Mouse (Mus musculus): ENCODE results near the gene Fosl1. TPM values are rescaled to one million over a fixed set of nuclear protein-coding genes. Genes with fewer than 3 reads are reported as not detected.

Fosl1 gene
- polyA plus RNA-seq, 2 experiments = 0.06 TPM; not detected in 1

DNA sequence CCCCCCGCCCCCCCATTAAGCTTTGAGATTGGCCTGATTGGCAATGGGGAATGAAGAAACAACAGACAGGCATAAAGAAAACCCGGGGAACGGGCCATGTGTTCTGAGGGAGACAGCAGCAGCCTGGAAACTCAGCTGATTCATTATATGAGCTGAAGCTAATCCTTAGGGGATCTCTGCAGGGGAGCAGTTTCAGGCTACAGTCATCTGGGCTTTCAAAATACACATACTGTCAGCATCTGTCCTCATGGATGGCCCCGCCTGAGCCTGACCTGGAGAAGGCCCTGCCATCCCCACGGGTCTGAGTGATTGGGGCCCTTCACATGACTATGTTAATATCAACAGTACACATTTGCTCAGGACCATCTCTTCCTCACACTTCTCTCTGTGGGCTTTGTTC is 24.5 kb downstream of the Fosl1 start:
- WGBS = 44% methylated on average over 5 of the region's 5 CpGs
- DNase-seq (ENCODE audit: low spot score) (no peak), ATAC-seq (ENCODE audit: low FRiP score, low read depth) (no peak)
- Histone ChIP-seq H3K36me3 (ENCODE audit: control insufficient read depth, insufficient read depth, low read length) (peaks cover 18% of the 10 kb centered on the region), H3K4me2 (replicated peaks; ENCODE audit: low read depth, low read length, severe bottlenecking) (no peak overlapping the region), H3K4me1 (ENCODE audit: control insufficient read depth, insufficient read depth, low read length) (peaks cover 16% of the 10 kb centered on the region), H3K9ac (ENCODE audit: low read depth, low read length, severe bottlenecking) (no peak overlapping the region), H3K9me3 (ENCODE audit: control insufficient read depth, low read length) (no peaks in the 10 kb centered on the region), H3K4me3 (replicated peaks; ENCODE audit: low read length) (no peak overlapping the region), H3K27ac (replicated peaks; ENCODE audit: low read depth, low read length) (no peak overlapping the region), H3K27me3 (ENCODE audit: control insufficient read depth, insufficient read depth, low read length) (no peaks in the 10 kb centered on the region)
- no peak for TF ChIP-seq POLR2A (IDR thresholded peaks at IDR 0.05; ENCODE audit: borderline replicate concordance, extremely low read depth, insufficient read depth, insufficient read length)

DNA sequence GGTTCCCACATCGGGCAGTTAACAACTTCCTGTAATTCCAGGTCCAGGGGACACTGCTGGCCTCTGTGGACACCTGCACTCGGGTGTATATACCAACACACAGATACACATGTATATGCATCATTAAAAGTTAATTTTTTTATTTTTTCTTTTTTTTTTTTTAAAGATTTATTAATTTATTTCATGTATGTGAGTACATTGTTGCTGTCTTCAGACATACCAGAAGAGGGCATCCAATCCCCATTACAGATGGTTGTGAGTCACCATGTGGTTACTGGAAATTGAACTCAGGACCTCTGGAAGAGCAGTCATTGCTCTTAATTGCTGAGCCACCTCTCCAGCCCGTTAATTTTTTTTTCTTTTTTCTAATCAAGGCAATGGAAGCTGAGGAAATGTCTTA is 25.5 kb downstream of the Fosl1 start:
- DNase-seq (ENCODE audit: low spot score) (no peak), ATAC-seq (ENCODE audit: low FRiP score, low read depth) (no peak)
- Histone ChIP-seq H3K27ac (replicated peaks; ENCODE audit: low read depth, low read length) (no peak overlapping the region), H3K36me3 (ENCODE audit: control insufficient read depth, insufficient read depth, low read length) (peaks cover 18% of the 10 kb centered on the region), H3K4me1 (ENCODE audit: control insufficient read depth, insufficient read depth, low read length) (peaks cover 16% of the 10 kb centered on the region), H3K4me3 (replicated peaks; ENCODE audit: low read length) (no peak overlapping the region), H3K9ac (ENCODE audit: low read depth, low read length, severe bottlenecking) (no peak overlapping the region), H3K9me3 (ENCODE audit: control insufficient read depth, low read length) (no peaks in the 10 kb centered on the region), H3K27me3 (ENCODE audit: control insufficient read depth, insufficient read depth, low read length) (no peaks in the 10 kb centered on the region), H3K4me2 (replicated peaks; ENCODE audit: low read depth, low read length, severe bottlenecking) (no peak overlapping the region)
- no peak for TF ChIP-seq POLR2A (IDR thresholded peaks at IDR 0.05; ENCODE audit: borderline replicate concordance, extremely low read depth, insufficient read depth, insufficient read length)
- WGBS = 69% methylated on average over 3 of the region's 3 CpGs

DNA sequence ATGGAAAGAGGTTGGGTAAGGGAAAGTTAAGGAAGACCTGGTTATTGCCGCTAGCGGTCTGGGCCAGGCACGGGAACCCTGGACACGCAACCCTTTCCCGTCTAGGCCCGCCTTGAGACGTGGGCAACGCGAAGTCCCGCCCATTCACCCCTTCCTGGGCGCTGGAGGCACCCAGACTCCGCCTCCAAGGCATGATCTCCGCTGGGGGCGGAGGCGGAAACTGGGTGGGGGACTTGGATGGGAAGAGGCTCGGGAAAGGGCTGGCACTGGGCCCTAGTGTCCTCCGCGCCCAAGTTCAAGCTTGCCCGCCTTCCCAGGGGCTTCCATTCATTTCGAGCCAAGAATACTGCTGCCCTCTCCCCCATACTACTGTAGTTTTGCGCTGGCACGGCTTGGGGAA is 26.4 kb downstream of the Fosl1 start, which contains the start of gene Efemp2:
Efemp2 (plus strand) TSS at position 235 of the 400 bp plus-strand sequence.
- Histone ChIP-seq H3K27me3 (ENCODE audit: control insufficient read depth, insufficient read depth, low read length) (no peaks in the 10 kb centered on the region), H3K9ac (ENCODE audit: low read depth, low read length, severe bottlenecking) (peak within 1 kb of the TSS; percentile 84), H3K4me3 (replicated peaks; ENCODE audit: low read length) (peak within 1 kb of the TSS; percentile 70), H3K27ac (replicated peaks; ENCODE audit: low read depth, low read length) (peak within 1 kb of the TSS; percentile 90), H3K4me1 (ENCODE audit: control insufficient read depth, insufficient read depth, low read length) (peaks cover 16% of the 10 kb centered on the region), H3K4me2 (replicated peaks; ENCODE audit: low read depth, low read length, severe bottlenecking) (peak within 1 kb of the TSS; percentile 85), H3K36me3 (ENCODE audit: control insufficient read depth, insufficient read depth, low read length) (peaks cover 19% of the 10 kb centered on the region), H3K9me3 (ENCODE audit: control insufficient read depth, low read length) (no peaks in the 10 kb centered on the region)
- 4% methylated on average over 22 of the region's 22 CpGs for WGBS
- ATAC-seq (ENCODE audit: low FRiP score, low read depth) (peak; percentile 36; the same call in 1 of the 2 replicates), DNase-seq (ENCODE audit: low spot score) (peak; percentile 87)
- no peak for TF ChIP-seq POLR2A (IDR thresholded peaks at IDR 0.05; ENCODE audit: borderline replicate concordance, extremely low read depth, insufficient read depth, insufficient read length)

DNA sequence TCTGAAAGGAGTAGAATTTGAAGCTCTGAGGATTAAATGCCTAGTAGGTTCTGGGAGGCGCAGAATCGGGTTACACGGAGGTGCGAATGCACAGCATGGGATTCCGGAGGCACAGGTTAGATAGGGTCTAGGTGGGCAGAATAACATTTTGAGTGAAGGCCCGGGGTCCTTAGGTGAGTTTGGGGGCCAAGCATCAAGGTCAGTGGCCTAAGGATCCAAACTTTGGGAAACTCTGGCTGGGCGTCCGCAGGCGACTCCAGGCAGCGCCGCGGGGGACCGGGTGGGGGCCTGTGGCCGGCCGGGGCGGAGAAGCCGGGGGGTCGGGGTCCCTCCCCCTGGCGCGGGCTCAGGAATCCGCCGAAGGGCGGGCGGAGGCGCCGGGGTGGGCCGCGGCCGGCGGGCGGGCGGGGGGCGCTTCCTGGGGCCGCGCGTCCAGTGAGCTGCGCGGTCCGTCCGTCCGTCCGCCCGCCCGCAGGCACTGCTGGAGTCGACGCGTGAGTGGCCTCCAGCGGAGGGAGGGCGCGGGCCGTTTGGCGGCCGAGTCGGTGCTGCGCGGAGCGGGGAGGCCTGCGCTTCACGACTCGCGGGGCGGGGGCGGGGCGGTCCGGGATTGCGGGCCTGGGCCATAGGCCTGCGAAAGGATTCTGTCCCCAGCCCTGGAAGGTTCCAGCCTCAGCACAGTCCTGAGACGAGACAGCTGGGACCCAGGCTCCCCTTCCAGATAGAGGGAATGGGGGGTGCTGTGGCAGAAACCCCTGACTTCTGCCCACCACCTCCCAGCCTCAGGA is 27.1 kb downstream of the Fosl1 start:
- DNase-seq (ENCODE audit: low spot score) (peak; percentile 30), ATAC-seq (ENCODE audit: low FRiP score, low read depth) (peak; percentile 69)
- 1% methylated on average over 32 of the region's 68 CpGs for WGBS

DNA sequence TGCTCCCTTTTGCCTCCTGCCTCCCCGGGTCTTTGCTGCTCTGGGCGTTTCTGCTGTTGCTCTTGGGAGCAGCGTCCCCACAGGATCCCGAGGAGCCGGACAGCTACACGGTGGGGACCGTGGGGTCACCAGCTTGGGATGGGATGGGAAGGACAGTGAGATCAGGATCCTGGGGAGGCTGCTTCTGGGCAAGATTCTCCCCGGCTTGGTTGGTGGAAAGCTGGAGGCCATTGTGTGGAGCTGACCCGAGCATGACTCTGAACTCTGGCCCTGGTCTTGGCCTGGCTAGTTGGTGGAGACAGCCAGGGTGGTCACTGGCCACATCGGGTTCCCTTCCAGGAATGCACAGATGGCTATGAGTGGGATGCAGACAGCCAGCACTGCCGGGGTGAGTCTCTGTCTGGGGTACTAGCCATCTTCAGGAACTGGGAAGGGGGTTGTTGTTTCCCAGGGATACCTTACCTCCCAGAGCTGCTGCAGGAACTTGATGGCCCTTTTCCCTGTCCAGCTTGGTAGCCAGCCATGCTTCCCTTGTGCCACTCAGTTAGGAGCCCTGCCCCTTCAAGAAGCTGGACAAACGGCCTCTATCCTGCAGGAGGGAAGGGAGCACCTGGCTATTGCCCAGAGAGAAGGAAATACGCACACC is 27.8 kb downstream of the Fosl1 start:
- H3K4me3 ChIP-seq (replicated peaks; ENCODE audit: low read length) = peak overlapping the region; percentile 70
- H3K4me1 ChIP-seq (ENCODE audit: control insufficient read depth, insufficient read depth, low read length) = peaks cover 16% of the 10 kb centered on the region
- H3K27me3 ChIP-seq (ENCODE audit: control insufficient read depth, insufficient read depth, low read length) = no peaks in the 10 kb centered on the region
- no peak for TF ChIP-seq POLR2A (IDR thresholded peaks at IDR 0.05; ENCODE audit: borderline replicate concordance, extremely low read depth, insufficient read depth, insufficient read length)
- H3K27ac ChIP-seq (replicated peaks; ENCODE audit: low read depth, low read length) = peak overlapping the region; percentile 90
- H3K9ac ChIP-seq (ENCODE audit: low read depth, low read length, severe bottlenecking) = peak overlapping the region; percentile 84
- peaks cover 34% of the 10 kb centered on the region for H3K36me3 ChIP-seq (ENCODE audit: control insufficient read depth, insufficient read depth, low read length)
- DNase-seq (ENCODE audit: low spot score) (no peak), ATAC-seq (ENCODE audit: low FRiP score, low read depth) (no peak; the same call in 1 of the 2 replicates)
- H3K4me2 ChIP-seq (replicated peaks; ENCODE audit: low read depth, low read length, severe bottlenecking) = peak overlapping the region; percentile 85
- H3K9me3 ChIP-seq (ENCODE audit: control insufficient read depth, low read length) = no peaks in the 10 kb centered on the region
- 8% methylated on average over 12 of the region's 13 CpGs for WGBS

More for the DNA sequence above, 27.1 kb downstream of the Fosl1 start:
- no peak for TF ChIP-seq POLR2A (IDR thresholded peaks at IDR 0.05; ENCODE audit: borderline replicate concordance, extremely low read depth, insufficient read depth, insufficient read length)
- Histone ChIP-seq H3K27ac (replicated peaks; ENCODE audit: low read depth, low read length) (peak overlapping the region; percentile 90), H3K4me2 (replicated peaks; ENCODE audit: low read depth, low read length, severe bottlenecking) (peak overlapping the region; percentile 85), H3K4me1 (ENCODE audit: control insufficient read depth, insufficient read depth, low read length) (peaks cover 16% of the 10 kb centered on the region), H3K9me3 (ENCODE audit: control insufficient read depth, low read length) (no peaks in the 10 kb centered on the region), H3K36me3 (ENCODE audit: control insufficient read depth, insufficient read depth, low read length) (peaks cover 27% of the 10 kb centered on the region), H3K9ac (ENCODE audit: low read depth, low read length, severe bottlenecking) (peak overlapping the region; percentile 84), H3K4me3 (replicated peaks; ENCODE audit: low read length) (peak overlapping the region; percentile 70), H3K27me3 (ENCODE audit: control insufficient read depth, insufficient read depth, low read length) (no peaks in the 10 kb centered on the region)
